Mouse (Mus musculus) midbrain, postnatal 0 days (tissue): ENCODE results near the gene Ubqln1. TPM values are rescaled to one million over a fixed set of nuclear protein-coding genes. Genes with fewer than 3 reads are reported as not detected.

Experiments
- ATAC-seq: fragments of 200-750 bp; cut with Nextera tagmentation; 2 replicates; pipeline ENCODE4 v1.8.0; 2017; ENCODE audit warnings: moderate number of reproducible peaks, mild to moderate bottlenecking, moderate TSS enrichment, moderate library complexity; ENCODE audit not compliant: low FRiP score
- DNase-seq: peaks from one replicate; pipeline ENCODE4 v3.0.0-alpha.2; 2015; ENCODE audit warnings: low spot score
- H3K27ac ChIP-seq: fragments of 300-500 bp; sonication (generic); 2 replicates; pipeline ENCODE4 v1.5.1; 2014; ENCODE audit warnings: low read depth, mild to moderate bottlenecking, low read length, mixed read lengths
- H3K27me3 ChIP-seq: fragments of 300-500 bp; sonication (generic); 2 replicates; pipeline ENCODE4 v1.6.1; 2014; ENCODE audit warnings: low read length, control low read depth, mixed read lengths; ENCODE audit not compliant: insufficient read depth
- H3K36me3 ChIP-seq: fragments of 300-500 bp; sonication (generic); 2 replicates; pipeline ENCODE4 v1.6.1; 2014; ENCODE audit warnings: low read length, control low read depth, mixed read lengths; ENCODE audit not compliant: insufficient read depth
- H3K4me1 ChIP-seq: fragments of 300-500 bp; sonication (generic); 2 replicates; pipeline ENCODE4 v1.6.1; 2014; ENCODE audit warnings: mild to moderate bottlenecking, control low read depth, antibody characterized with exemption, low read length, mixed read lengths; ENCODE audit not compliant: insufficient read depth
- H3K4me2 ChIP-seq: fragments of 300-500 bp; sonication (generic); 2 replicates; pipeline ENCODE4 v1.6.1; 2014; ENCODE audit warnings: low read depth, mild to moderate bottlenecking, low read length, mixed read lengths; ENCODE audit not compliant: poor library complexity, severe bottlenecking
- H3K4me3 ChIP-seq: fragments of 300-500 bp; sonication (generic); 2 replicates; pipeline ENCODE4 v1.5.1; 2014; ENCODE audit warnings: low read depth, mild to moderate bottlenecking, low read length, moderate library complexity
- H3K9ac ChIP-seq: fragments of 300-500 bp; sonication (generic); replicated peaks from 2 replicates; pipeline ENCODE4 v1.6.1; 2014; ENCODE audit warnings: mild to moderate bottlenecking, low read length, moderate library complexity, mixed read lengths; ENCODE audit not compliant: poor library complexity, severe bottlenecking
- H3K9me3 ChIP-seq: fragments of 300-500 bp; sonication (generic); 2 replicates; pipeline ENCODE4 v1.6.1; 2016; ENCODE audit warnings: low read length, control low read depth
- CTCF ChIP-seq: IDR thresholded peaks from 2 replicates; pipeline ENCODE4 v1.5.1; 2016; ENCODE audit warnings: antibody characterized with exemption, mild to moderate bottlenecking
- WGBS: fragments of 180-500 bp; shearing (Covaris S2); extraction: QIAGEN DNeasy Blood & Tissue Kit; methylation state at CpG from one replicate; pipeline ENCODE4 v1.1.7; 2014; 5-methylcytosine and 5-hydroxymethylcytosine counted together
- polyA plus RNA-seq: library from polyadenylated mRNA; unstranded; fragments of >200 nt; fragmentation: Nextera tagmentation; extraction: Ambion mirVana; gene quantifications from 2 replicates; pipeline ENCODE4 v1.2.1, GENCODE M21; 2015
- total RNA-seq: library from RNA; depleted of rRNA; stranded (reverse); fragments of >200 nt; gene quantifications from 2 replicates; pipeline ENCODE4 v1.2.3, GENCODE M21; 2014

Gene Ubqln1
- total and polyA plus RNA-seq, 2 experiments from 2014 or later = 109 to 222 TPM

DNA sequence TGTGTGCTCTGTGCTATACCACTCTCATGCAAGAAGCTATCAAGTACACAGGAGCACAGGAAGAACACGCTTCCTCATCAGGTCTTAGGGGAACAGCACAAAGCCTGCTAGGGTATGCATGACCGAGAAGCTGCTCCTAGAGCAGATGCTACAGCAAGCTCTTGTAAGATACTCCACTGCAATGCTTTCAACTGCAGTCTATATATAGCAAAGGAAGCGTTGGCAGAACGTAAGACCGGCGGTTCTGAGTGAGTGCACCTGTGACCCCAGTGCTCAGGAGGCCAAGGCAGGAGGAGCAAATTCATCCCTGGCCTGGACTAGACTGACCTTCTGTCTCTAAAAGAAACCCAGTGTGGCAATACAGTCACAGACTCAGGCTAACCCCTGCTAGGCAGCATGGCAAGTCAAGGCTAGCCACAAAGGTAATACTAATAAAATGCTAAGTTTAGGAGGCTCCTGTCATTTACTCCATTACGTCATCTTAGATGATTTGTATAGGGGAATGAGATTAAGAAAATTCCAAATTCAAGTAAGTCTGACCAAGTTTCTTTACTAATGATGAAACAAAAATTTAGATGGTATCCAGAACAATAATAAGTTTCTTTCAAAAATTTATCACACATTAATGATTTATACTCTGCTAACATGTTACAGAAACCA, 17.3 kb downstream of the Ubqln1 start:
- 97% methylated on average over 7 of the region's 7 CpGs for WGBS
- no peak overlapping the region for H3K9ac ChIP-seq
- ATAC-seq (no peak), DNase-seq (no peak)
- no peak for TF ChIP-seq CTCF
- H3K4me1 ChIP-seq = no peaks in the 10 kb centered on the region
- peaks cover 14% of the 10 kb centered on the region; the same call in 1 of the 2 replicates for H3K36me3 ChIP-seq
- no peak overlapping the region for H3K4me3 ChIP-seq
- no peak overlapping the region for H3K27ac ChIP-seq
- no peaks in the 10 kb centered on the region for H3K27me3 ChIP-seq
- no peaks in the 10 kb centered on the region for H3K9me3 ChIP-seq
- no peak overlapping the region for H3K4me2 ChIP-seq

DNA sequence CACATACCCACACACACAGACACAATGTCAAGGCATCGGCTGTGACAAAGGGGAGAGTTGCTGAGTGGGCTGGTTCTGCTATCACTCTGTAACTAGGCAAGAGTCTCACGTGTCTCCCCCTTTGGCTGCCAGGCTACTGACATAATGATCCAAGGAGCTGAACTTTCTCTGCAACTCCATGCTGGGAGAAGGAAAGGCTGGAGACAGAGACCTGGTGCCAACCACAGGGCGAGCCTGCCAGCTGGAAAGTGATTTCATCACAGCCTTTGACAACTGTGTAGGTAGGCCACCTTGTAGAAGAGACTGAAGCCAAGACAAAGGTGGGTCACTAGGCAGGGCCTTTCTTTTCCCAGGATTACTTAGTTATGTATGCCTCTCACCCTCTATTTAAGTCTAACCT, 18.2 kb downstream of the Ubqln1 start:
- no peak overlapping the region for H3K4me2 ChIP-seq
- TF ChIP-seq CTCF = no peak
- no peaks in the 10 kb centered on the region for H3K9me3 ChIP-seq
- H3K4me3 ChIP-seq = no peak overlapping the region
- no peaks in the 10 kb centered on the region for H3K27me3 ChIP-seq
- no peak for DNase-seq
- WGBS = 89% methylated on average over 3 of the region's 3 CpGs
- peaks cover 14% of the 10 kb centered on the region; the same call in 1 of the 2 replicates for H3K36me3 ChIP-seq
- no peaks in the 10 kb centered on the region for H3K4me1 ChIP-seq
- no peak for ATAC-seq
- H3K27ac ChIP-seq = no peak overlapping the region
- no peak overlapping the region for H3K9ac ChIP-seq

DNA sequence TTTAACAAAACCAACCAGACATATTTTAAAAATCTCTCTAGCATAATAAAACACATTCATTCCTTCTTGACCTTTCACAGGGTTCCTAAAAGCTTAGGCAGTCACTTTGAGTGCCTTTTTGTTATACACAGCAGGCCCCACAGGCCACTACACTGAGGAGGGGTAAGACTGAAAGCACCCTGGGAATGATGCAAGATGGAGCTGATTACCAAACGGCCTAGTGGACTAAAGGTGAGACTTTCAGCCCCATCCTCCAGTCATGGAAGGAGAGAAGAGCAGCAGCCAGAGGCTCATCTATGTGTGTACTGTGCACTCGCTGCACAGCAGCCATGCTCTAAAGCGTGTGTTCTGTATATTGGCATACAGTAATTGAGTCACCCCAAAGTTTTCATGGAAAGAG, 20.5 kb downstream of the Ubqln1 start:
- no peak overlapping the region for H3K4me3 ChIP-seq
- whole genome bisulfite sequencing = 81% methylated on average over 3 of the region's 3 CpGs

DNA sequence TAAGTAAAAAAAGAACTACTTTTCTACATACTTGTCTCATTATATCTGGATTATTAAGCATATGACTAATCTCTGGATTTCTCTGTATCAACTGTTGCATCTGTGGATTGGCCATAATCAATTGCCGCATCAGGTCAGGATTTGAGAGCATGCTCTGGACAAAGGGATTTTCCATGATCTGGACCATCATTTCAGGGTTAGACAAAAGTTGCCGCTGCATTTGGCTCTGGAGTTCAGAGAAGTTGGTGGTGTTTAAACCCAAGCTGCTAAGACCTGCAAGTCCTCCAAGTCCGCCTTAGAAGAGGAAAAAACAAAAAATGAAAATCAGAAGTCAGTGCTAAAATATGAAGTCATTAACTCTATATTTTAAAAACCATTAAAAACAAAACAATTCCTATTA, 22.2 kb downstream of the Ubqln1 start:
- 98% methylated on average over 3 of the region's 3 CpGs for WGBS
- Histone ChIP-seq H3K36me3 (peaks cover 31% of the 10 kb centered on the region), H3K4me2 (no peak overlapping the region), H3K27ac (no peak overlapping the region), H3K9me3 (no peaks in the 10 kb centered on the region), H3K4me1 (no peaks in the 10 kb centered on the region), H3K4me3 (no peak overlapping the region), H3K9ac (no peak overlapping the region), H3K27me3 (no peaks in the 10 kb centered on the region)
- ATAC-seq = no peak
- TF ChIP-seq CTCF = no peak
- DNase-seq = no peak

More for the DNA sequence above, 20.5 kb downstream of the Ubqln1 start:
- Histone ChIP-seq H3K9ac (no peak overlapping the region), H3K9me3 (no peaks in the 10 kb centered on the region), H3K4me1 (no peaks in the 10 kb centered on the region), H3K27me3 (no peaks in the 10 kb centered on the region), H3K27ac (no peak overlapping the region), H3K36me3 (peaks cover 28% of the 10 kb centered on the region; the same call in 1 of the 2 replicates), H3K4me2 (no peak overlapping the region)
- no peak for TF ChIP-seq CTCF
- DNase-seq = no peak
- ATAC-seq = no peak

DNA sequence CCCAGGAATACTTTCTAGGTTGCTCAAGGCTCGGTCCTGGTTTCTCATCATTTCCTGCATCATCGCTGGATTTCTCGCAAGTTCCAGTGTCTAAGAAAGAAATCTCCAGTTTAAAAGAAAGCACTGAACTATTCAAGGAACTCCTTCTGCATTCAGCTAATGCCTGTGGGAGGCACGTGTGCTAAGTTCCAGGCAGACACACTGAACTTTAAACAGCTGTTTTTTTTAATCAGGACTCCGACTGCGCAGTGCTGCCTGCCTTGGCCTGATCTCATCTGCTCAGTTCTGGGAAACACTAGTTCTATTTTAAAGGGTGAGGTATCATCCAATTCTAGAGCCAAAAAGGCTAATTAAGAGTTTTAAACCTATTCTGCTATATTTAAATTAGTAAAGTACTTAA, 23.3 kb downstream of the Ubqln1 start:
- Histone ChIP-seq H3K4me2 (no peak overlapping the region), H3K4me1 (no peaks in the 10 kb centered on the region), H3K9ac (no peak overlapping the region), H3K4me3 (no peak overlapping the region), H3K27ac (no peak overlapping the region), H3K36me3 (peaks cover 27% of the 10 kb centered on the region), H3K27me3 (no peaks in the 10 kb centered on the region), H3K9me3 (no peaks in the 10 kb centered on the region)
- no peak for DNase-seq
- 94% methylated on average over 6 of the region's 6 CpGs for WGBS
- no peak for TF ChIP-seq CTCF
- no peak for ATAC-seq

DNA sequence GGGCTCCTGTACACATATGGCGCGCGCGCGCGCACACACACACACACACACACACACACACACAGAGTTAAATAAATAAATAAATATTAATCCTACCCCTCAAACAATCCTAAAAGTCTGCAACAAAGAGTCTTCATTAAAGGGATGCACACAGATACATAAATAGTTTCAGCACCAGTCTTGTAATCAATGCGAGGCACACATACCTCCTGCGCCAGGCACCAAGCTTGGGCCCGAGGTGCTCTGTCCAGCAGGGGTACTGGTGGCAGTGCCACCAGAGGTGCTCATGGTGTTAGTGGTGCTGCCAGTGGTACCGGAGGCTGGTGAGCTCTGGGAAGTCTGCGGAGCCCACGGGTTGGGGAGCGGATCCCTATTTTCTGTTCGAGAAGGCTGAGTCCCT, 23.9 kb downstream of the Ubqln1 start:
- H3K9ac ChIP-seq = no peak overlapping the region
- peaks cover 27% of the 10 kb centered on the region for H3K36me3 ChIP-seq
- no peak for TF ChIP-seq CTCF
- 99% methylated on average over 14 of the region's 14 CpGs for WGBS
- no peaks in the 10 kb centered on the region for H3K4me1 ChIP-seq
- H3K4me2 ChIP-seq = no peak overlapping the region
- no peaks in the 10 kb centered on the region for H3K27me3 ChIP-seq
- ATAC-seq (no peak), DNase-seq (no peak)
- no peak overlapping the region for H3K27ac ChIP-seq
- H3K4me3 ChIP-seq = no peak overlapping the region
- H3K9me3 ChIP-seq = no peaks in the 10 kb centered on the region
